Mouse (Mus musculus) forebrain, embryonic 10.5 days (tissue): Measurements from ENCODE around the gene Clip2. TPM values are rescaled to one million over a fixed set of nuclear protein-coding genes. Genes with fewer than 3 reads are reported as not detected.
A peak's percentile ranks its signal among the peaks of the same experiment; 100 is the strongest.

Experiments used
- DNase-seq: peaks from one replicate; pipeline ENCODE4 v3.0.0-alpha.2; 2017; ENCODE audit warnings: low spot score; ENCODE audit errors: extremely low spot score
- H3K27ac ChIP-seq: fragments of 300-500 bp; sonication (generic); 2 replicates; pipeline ENCODE4 v1.5.1; 2016; ENCODE audit warnings: mild to moderate bottlenecking
- H3K27me3 ChIP-seq: fragments of 300-500 bp; sonication (generic); 2 replicates; pipeline ENCODE4 v1.6.1; 2016; ENCODE audit warnings: mild to moderate bottlenecking; ENCODE audit not compliant: poor library complexity, severe bottlenecking
- H3K36me3 ChIP-seq: fragments of 300-500 bp; sonication (generic); replicated peaks from 2 replicates; pipeline ENCODE4 v1.6.1; 2016; ENCODE audit warnings: mild to moderate bottlenecking, moderate library complexity
- H3K4me1 ChIP-seq: fragments of 300-500 bp; sonication (generic); 2 replicates; pipeline ENCODE4 v1.6.1; 2016
- H3K4me3 ChIP-seq: fragments of 300-500 bp; sonication (generic); 2 replicates; pipeline ENCODE4 v1.5.1; 2016; ENCODE audit warnings: mild to moderate bottlenecking, moderate library complexity
- H3K9me3 ChIP-seq: fragments of 300-500 bp; sonication (generic); 2 replicates; pipeline ENCODE4 v1.6.1; 2016; ENCODE audit warnings: mild to moderate bottlenecking, moderate library complexity
- WGBS: fragments of 180-500 bp; shearing (Covaris S2); methylation state at CpG from one replicate; pipeline ENCODE4 v1.1.7; 2016; 5-methylcytosine and 5-hydroxymethylcytosine counted together
- polyA plus RNA-seq: library from polyadenylated mRNA; unstranded; fragments of >200 nt; fragmentation: Nextera tagmentation; extraction: Ambion mirVana; gene quantifications from 2 replicates; pipeline ENCODE4 v1.2.1, GENCODE M21; 2016

Clip2 gene
- polyA plus RNA-seq: 4.2 and 4.5 TPM in 2 replicates

GRCm38 (mm10) chr5:134552110-134552972 is at the start of gene Clip2:
TSS of gene Clip2 (minus strand) at chr5:134552434.
- peak; percentile 92 for DNase-seq
- Histone ChIP-seq H3K4me1 (peaks cover 58% of the 10 kb centered on the region), H3K4me3 (peak within 1 kb of the TSS; percentile 94), H3K27me3 (no peaks in the 10 kb centered on the region), H3K36me3 (peaks cover 3% of the 10 kb centered on the region), H3K27ac (peak within 1 kb of the TSS; percentile 95), H3K9me3 (no peaks in the 10 kb centered on the region)
- WGBS: under 1% methylated on average over 61 of the region's 61 CpGs

DNA sequence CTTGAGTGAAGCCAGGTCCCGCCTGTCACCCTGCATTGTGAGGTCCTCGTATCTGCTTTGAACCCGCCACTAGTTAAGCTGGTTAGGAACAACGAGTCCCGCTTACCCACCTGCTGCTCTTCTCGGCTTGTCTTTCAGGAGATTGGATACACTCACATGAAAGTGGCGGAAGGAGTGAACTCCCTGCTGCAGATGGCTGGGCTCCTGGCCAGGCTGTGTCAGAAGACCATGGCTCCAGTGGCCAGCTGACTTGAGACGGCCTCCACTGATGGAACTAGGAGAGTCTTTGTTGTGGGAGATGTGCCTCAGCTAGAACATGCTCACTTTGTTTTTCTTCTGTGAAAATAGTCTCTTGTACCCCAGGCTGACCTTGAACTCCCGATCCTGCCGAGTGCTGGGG is 45.5 kb upstream of the Clip2 start:
- Histone ChIP-seq H3K36me3 (peaks cover 79% of the 10 kb centered on the region), H3K4me3 (no peak overlapping the region), H3K9me3 (no peaks in the 10 kb centered on the region), H3K27ac (no peak overlapping the region), H3K4me1 (no peaks in the 10 kb centered on the region), H3K27me3 (no peaks in the 10 kb centered on the region)
- no peak for DNase-seq
- 93% methylated on average over 10 of the region's 10 CpGs for WGBS

- no peaks in the 10 kb centered on the region for H3K9me3 ChIP-seq
- WGBS: 92% methylated on average over 9 of the region's 9 CpGs
These were observed 40.9 kb upstream of the Clip2 start for GRCm38 (mm10) chr5:134593093-134593492.

GRCm38 (mm10) chr5:134592026-134592581 is 39.9 kb upstream of the Clip2 start:
- WGBS: 95% methylated on average over 11 of the region's 11 CpGs
- peaks cover 99% of the 10 kb centered on the region for H3K36me3 ChIP-seq
- DNase-seq: no peak

More at GRCm38 (mm10) chr5:134593093-134593492, 40.9 kb upstream of the Clip2 start:
- Histone ChIP-seq H3K4me1 (no peaks in the 10 kb centered on the region), H3K27ac (no peak overlapping the region), H3K4me3 (no peak overlapping the region), H3K36me3 (peaks cover 99% of the 10 kb centered on the region), H3K27me3 (no peaks in the 10 kb centered on the region)
- DNase-seq: no peak

GRCm38 (mm10) chr5:134589900-134590299 is 37.7 kb upstream of the Clip2 start:
- Histone ChIP-seq H3K4me1 (0 out of 2 replicates have a peak, but pooled peaks cover 3% of the 10 kb centered on the region), H3K27me3 (no peaks in the 10 kb centered on the region), H3K27ac (no peak overlapping the region), H3K9me3 (no peaks in the 10 kb centered on the region), H3K36me3 (peaks cover 96% of the 10 kb centered on the region), H3K4me3 (no peak overlapping the region)
- WGBS: 95% methylated on average over 3 of the region's 3 CpGs
- DNase-seq: no peak

More at GRCm38 (mm10) chr5:134592026-134592581, 39.9 kb upstream of the Clip2 start:
- no peaks in the 10 kb centered on the region for H3K4me1 ChIP-seq
- H3K27ac ChIP-seq: no peak overlapping the region
- no peak overlapping the region for H3K4me3 ChIP-seq
- H3K9me3 ChIP-seq: no peaks in the 10 kb centered on the region
- no peaks in the 10 kb centered on the region for H3K27me3 ChIP-seq

DNA sequence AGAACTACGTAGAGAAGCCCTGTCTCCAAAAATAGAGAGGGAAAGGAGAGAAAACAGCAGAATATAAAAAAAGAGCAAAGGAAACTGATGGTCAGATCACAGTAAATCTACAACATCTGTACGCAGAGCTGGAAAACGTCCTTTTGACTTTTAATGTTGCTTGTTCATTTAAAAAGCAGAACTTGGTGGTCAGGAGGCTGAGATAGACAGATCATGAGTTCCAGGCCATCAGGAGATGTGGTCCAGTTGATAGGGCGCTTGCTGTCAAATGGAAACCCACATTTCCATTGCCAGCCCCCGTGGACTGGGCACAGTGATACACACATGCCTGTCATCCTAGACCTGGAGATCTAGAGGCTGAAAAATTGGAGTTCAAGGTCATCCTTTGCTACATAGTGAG is 32.6 kb upstream of the Clip2 start:
- Histone ChIP-seq H3K4me3 (no peak overlapping the region), H3K9me3 (no peaks in the 10 kb centered on the region), H3K4me1 (peaks cover 17% of the 10 kb centered on the region), H3K27me3 (no peaks in the 10 kb centered on the region), H3K27ac (no peak overlapping the region), H3K36me3 (peaks cover 47% of the 10 kb centered on the region)
- 89% methylated on average over 5 of the region's 5 CpGs for WGBS
- DNase-seq: no peak

DNA sequence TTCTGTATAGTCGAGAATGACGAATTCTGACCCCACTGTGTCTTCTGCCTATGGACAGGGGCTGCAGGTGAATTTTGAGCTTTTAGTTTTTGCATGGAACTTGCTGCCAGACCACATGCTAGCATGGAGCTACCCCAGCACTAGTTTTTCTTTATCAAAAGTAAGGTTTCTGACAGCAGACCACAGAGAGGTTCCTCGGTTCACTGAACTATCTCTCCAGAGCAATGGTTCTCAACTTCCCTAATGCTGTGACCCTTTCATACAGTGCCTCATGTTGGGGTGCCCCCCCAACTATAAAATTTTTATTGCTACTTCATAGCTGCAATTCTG is 31.6 kb upstream of the Clip2 start:
- WGBS: 81% methylated on average over 3 of the region's 3 CpGs
- Histone ChIP-seq H3K27ac (no peak overlapping the region), H3K4me1 (peaks cover 17% of the 10 kb centered on the region), H3K4me3 (peak overlapping the region; percentile 70), H3K9me3 (no peaks in the 10 kb centered on the region), H3K27me3 (no peaks in the 10 kb centered on the region), H3K36me3 (peaks cover 38% of the 10 kb centered on the region)
- DNase-seq: no peak

- Histone ChIP-seq H3K27me3 (no peaks in the 10 kb centered on the region), H3K27ac (peak overlapping the region; percentile 88), H3K4me1 (peaks cover 17% of the 10 kb centered on the region), H3K36me3 (peaks cover 32% of the 10 kb centered on the region), H3K4me3 (peak overlapping the region; percentile 70), H3K9me3 (no peaks in the 10 kb centered on the region)
- DNase-seq: no peak
- WGBS: 34% methylated on average over 15 of the region's 15 CpGs
These were observed 31.0 kb upstream of the Clip2 start for GRCm38 (mm10) chr5:134583006-134583883.

GRCm38 (mm10) chr5:134582221-134582907 is 30.1 kb upstream of the Clip2 start:
- Histone ChIP-seq H3K27ac (peak overlapping the region; percentile 88), H3K27me3 (no peaks in the 10 kb centered on the region), H3K4me3 (peak overlapping the region; percentile 70), H3K4me1 (peaks cover 17% of the 10 kb centered on the region), H3K36me3 (peaks cover 23% of the 10 kb centered on the region), H3K9me3 (no peaks in the 10 kb centered on the region)
- peak; percentile 96 for DNase-seq
- 8% methylated on average over 29 of the region's 30 CpGs for WGBS

GRCm38 (mm10) chr5:134581146-134581545 is 28.9 kb upstream of the Clip2 start, which contains the start of gene Rfc2:
TSS of gene Rfc2 (plus strand) at chr5:134581366.
- H3K27ac ChIP-seq: no peak within 1 kb of the TSS
- WGBS: 88% methylated on average over 5 of the region's 5 CpGs
- 0 out of 2 replicates have a peak, but pooled peaks cover 11% of the 10 kb centered on the region for H3K36me3 ChIP-seq
- 0 out of 2 replicates have a peak within 1 kb of the TSS, but pooled peaks have one; percentile 70 for H3K4me3 ChIP-seq
- no peaks in the 10 kb centered on the region for H3K27me3 ChIP-seq
- no peaks in the 10 kb centered on the region for H3K9me3 ChIP-seq
- peaks cover 17% of the 10 kb centered on the region for H3K4me1 ChIP-seq
- no peak for DNase-seq

- WGBS: 66% methylated on average over 3 of the region's 3 CpGs
- H3K27ac ChIP-seq: no peak overlapping the region
- no peaks in the 10 kb centered on the region for H3K27me3 ChIP-seq
- no peak for DNase-seq
- no peak overlapping the region for H3K4me3 ChIP-seq
- no peaks in the 10 kb centered on the region for H3K36me3 ChIP-seq
- peaks cover 12% of the 10 kb centered on the region for H3K4me1 ChIP-seq
- H3K9me3 ChIP-seq: no peaks in the 10 kb centered on the region
These were observed 26.9 kb upstream of the Clip2 start for GRCm38 (mm10) chr5:134579135-134579534.

- H3K4me3 ChIP-seq: no peak overlapping the region
- H3K27me3 ChIP-seq: peaks cover 12% of the 10 kb centered on the region
- H3K4me1 ChIP-seq: peaks cover 4% of the 10 kb centered on the region
- no peaks in the 10 kb centered on the region for H3K9me3 ChIP-seq
- no peak for DNase-seq
- no peak overlapping the region for H3K27ac ChIP-seq
- H3K36me3 ChIP-seq: no peaks in the 10 kb centered on the region
- 89% methylated on average over 7 of the region's 7 CpGs for WGBS
These were observed 25.3 kb upstream of the Clip2 start for GRCm38 (mm10) chr5:134577534-134577933.
